Mouse (Mus musculus) forebrain, embryonic 15.5 days (tissue): ENCODE measurements around the gene Gh. TPM values are rescaled to one million over a fixed set of nuclear protein-coding genes. Genes with fewer than 3 reads are reported as not detected.
A peak's percentile ranks its signal among the peaks of the same experiment; 100 is the strongest.

ENCODE experiments used
- ATAC-seq: fragments of 200-750 bp; cut with Nextera tagmentation; replicated peaks from 2 replicates; pipeline ENCODE4 v1.8.0; 2017; ENCODE audit warnings: mild to moderate bottlenecking, moderate TSS enrichment, moderate library complexity
- H3K27ac ChIP-seq: fragments of 300-500 bp; sonication (generic); replicated peaks from 2 replicates; pipeline ENCODE4 v1.5.1; 2015; ENCODE audit warnings: mild to moderate bottlenecking, inconsistent platforms
- H3K27me3 ChIP-seq: fragments of 300-500 bp; sonication (generic); 2 replicates; pipeline ENCODE4 v1.6.1; 2015; ENCODE audit warnings: inconsistent platforms
- H3K36me3 ChIP-seq: fragments of 300-500 bp; sonication (generic); 2 replicates; pipeline ENCODE4 v1.6.1; 2015; ENCODE audit warnings: mild to moderate bottlenecking, inconsistent platforms
- H3K4me1 ChIP-seq: fragments of 300-500 bp; sonication (generic); 2 replicates; pipeline ENCODE4 v1.6.1; 2015; ENCODE audit warnings: inconsistent platforms
- H3K4me2 ChIP-seq: fragments of 300-500 bp; sonication (generic); replicated peaks from 2 replicates; pipeline ENCODE4 v1.6.1; 2015; ENCODE audit warnings: mild to moderate bottlenecking, inconsistent platforms
- H3K4me3 ChIP-seq: fragments of 300-500 bp; sonication (generic); 2 replicates; pipeline ENCODE4 v1.5.1; 2015; ENCODE audit warnings: mild to moderate bottlenecking, inconsistent platforms
- H3K9ac ChIP-seq: fragments of 300-500 bp; sonication (generic); replicated peaks from 2 replicates; pipeline ENCODE4 v1.6.1; 2015; ENCODE audit warnings: mild to moderate bottlenecking, inconsistent platforms
- H3K9me3 ChIP-seq: fragments of 300-500 bp; sonication (generic); 2 replicates; pipeline ENCODE4 v1.6.1; 2016; ENCODE audit warnings: inconsistent platforms
- WGBS: fragments of 180-500 bp; shearing (Covaris S2); methylation state at CpG from one replicate; pipeline ENCODE4 v1.1.7; 2015; ENCODE audit warnings: mixed read lengths; 5-methylcytosine and 5-hydroxymethylcytosine counted together
- polyA plus RNA-seq: library from polyadenylated mRNA; unstranded; fragments of >200 nt; fragmentation: Nextera tagmentation; extraction: Ambion mirVana; gene quantifications from 2 replicates; pipeline ENCODE4 v1.2.1, GENCODE M21; 2015

Gene Gh
- polyA plus RNA-seq, 1 experiment from 2014 or later, result not detected

DNA sequence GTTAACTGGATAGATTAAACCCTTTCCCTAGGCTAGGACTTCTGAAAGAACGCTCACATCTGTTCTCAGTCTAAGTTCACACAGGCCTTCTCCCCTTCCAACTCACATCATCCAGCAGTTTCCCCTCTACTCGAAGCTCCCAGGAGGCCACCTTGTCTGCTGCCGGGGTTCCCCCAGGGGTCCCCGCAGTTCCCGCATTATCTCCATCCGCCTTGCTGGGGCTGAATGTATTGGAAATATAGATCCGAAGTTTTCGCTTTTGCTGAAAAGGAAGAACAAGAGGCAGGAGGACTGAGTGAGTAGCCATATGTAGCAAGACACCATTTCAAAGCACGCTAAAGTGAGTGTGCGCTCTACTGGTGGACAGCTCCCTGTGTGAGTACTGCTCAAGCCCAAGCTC is 35.2 kb downstream of the Gh start:
- Histone ChIP-seq H3K36me3 (peaks cover 57% of the 10 kb centered on the region), H3K27me3 (no peaks in the 10 kb centered on the region)
- WGBS, result 92% methylated on average over 10 of the region's 10 CpGs

DNA sequence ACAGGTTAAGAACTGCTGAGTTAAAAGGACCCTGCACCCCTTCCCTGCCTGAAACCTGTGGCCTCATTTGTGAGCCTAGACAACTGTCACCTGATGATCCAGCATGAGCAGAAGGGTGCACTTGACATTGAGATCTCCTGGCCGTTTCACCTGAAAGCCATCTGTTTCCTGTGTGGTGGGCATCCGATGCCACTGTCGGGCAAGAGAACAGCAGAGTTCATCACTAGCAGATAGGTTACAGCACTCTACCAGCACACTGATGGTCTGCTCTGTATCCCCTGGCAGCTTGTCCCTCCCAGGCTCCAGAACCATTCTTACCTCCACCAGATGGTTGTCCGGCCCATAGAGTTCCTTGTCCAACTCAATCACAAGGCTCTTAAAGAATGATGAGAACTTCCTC is 36.1 kb downstream of the Gh start:
- ATAC-seq, result no peak
- Histone ChIP-seq H3K9ac (no peak overlapping the region), H3K4me3 (no peak overlapping the region), H3K4me2 (no peak overlapping the region), H3K4me1 (peaks cover 27% of the 10 kb centered on the region), H3K9me3 (no peaks in the 10 kb centered on the region), H3K27ac (no peak overlapping the region), H3K36me3 (peaks cover 66% of the 10 kb centered on the region), H3K27me3 (no peaks in the 10 kb centered on the region)
- 98% methylated on average over 4 of the region's 4 CpGs for WGBS

More for the DNA sequence above, 35.2 kb downstream of the Gh start:
- no peak for ATAC-seq
- peaks cover 36% of the 10 kb centered on the region for H3K4me1 ChIP-seq
- no peaks in the 10 kb centered on the region for H3K9me3 ChIP-seq
- no peak overlapping the region for H3K4me2 ChIP-seq
- H3K4me3 ChIP-seq, result no peak overlapping the region
- H3K27ac ChIP-seq, result no peak overlapping the region
- H3K9ac ChIP-seq, result no peak overlapping the region

DNA sequence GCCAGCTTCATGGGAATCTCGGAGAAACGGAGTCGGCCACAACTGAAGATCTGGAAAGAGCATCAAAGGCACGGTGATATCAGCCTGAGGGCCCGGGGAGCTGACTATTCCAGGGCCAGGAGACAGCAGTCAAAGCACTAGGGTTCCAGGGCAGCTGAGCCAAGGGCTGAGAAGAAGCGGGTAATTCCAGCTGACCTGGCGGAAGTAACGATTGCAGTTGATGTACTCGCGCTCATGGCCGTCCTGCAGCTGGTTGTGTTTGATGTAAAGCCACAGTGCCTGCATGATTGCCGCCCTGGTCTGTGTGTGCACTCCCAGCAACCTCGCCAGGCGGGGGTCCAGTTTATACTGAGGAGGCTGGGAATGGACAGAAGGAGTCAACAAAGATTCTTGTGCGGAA is 36.7 kb downstream of the Gh start:
- H3K4me1 ChIP-seq, result peaks cover 22% of the 10 kb centered on the region
- no peak overlapping the region for H3K27ac ChIP-seq
- no peak overlapping the region for H3K4me2 ChIP-seq
- H3K9ac ChIP-seq, result no peak overlapping the region
- no peak overlapping the region for H3K4me3 ChIP-seq
- H3K27me3 ChIP-seq, result no peaks in the 10 kb centered on the region
- no peaks in the 10 kb centered on the region for H3K9me3 ChIP-seq
- ATAC-seq, result no peak
- WGBS, result 93% methylated on average over 15 of the region's 15 CpGs
- peaks cover 67% of the 10 kb centered on the region for H3K36me3 ChIP-seq

DNA sequence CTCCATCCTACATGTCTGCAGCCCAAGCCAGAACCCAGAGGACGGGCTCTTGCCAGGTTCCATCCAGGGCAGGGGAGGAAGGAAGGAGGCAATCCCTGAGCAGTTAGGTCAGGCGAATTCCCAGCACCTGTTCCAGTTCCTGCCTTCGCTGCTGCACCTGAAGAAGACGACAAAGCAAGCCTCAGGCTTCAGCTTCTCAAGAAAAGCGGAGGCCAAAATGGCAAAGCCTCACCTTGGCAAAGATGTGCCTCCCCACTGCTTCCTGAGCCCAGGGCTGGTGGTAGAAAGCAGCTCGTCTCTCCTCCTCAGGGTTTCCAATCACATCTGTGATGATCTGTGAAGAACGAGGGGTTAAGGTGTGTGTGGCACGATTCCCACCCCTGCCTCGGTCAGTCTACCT is 37.7 kb downstream of the Gh start:
- Histone ChIP-seq H3K9ac (no peak overlapping the region), H3K4me3 (no peak overlapping the region), H3K36me3 (peaks cover 73% of the 10 kb centered on the region), H3K9me3 (no peaks in the 10 kb centered on the region), H3K4me2 (no peak overlapping the region), H3K27me3 (no peaks in the 10 kb centered on the region), H3K27ac (no peak overlapping the region), H3K4me1 (peaks cover 16% of the 10 kb centered on the region)
- WGBS, result 90% methylated on average over 9 of the region's 9 CpGs
- no peak for ATAC-seq

DNA sequence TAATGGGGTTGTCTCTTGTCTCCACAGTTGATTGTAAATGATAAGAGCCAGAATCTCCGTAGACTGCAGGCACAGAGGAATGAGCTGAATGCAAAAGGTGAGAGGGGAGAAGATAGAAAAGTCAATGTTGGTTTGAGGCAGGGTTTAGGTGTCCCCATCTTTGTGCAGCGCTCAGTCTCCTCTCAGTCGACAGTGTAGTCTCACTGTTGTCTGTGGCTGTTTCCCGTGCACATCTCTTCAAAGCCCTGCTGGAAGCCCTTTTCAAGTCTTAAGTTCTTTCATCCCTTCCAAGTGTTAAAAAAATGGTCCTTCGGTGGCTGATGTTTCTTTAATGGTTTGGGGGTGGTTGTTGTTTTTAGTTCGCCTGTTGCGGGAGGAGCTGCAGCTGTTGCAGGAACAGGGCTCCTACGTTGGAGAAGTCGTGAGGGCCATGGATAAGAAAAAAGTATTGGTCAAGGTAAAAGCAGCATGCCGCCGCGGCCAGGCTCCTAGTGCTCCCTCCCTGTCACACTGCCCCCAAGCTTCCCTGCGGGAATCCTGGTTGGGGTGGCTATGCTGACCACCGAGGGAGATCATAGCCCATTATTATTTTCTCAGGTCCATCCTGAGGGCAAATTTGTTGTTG is 40.7 kb downstream of the Gh start:
- no peak overlapping the region for H3K4me2 ChIP-seq
- no peaks in the 10 kb centered on the region for H3K9me3 ChIP-seq
- 84% methylated on average over 14 of the region's 14 CpGs for WGBS
- ATAC-seq, result no peak
- no peak overlapping the region for H3K27ac ChIP-seq
- H3K4me3 ChIP-seq, result no peak overlapping the region
- no peaks in the 10 kb centered on the region for H3K27me3 ChIP-seq
- peaks cover 68% of the 10 kb centered on the region for H3K36me3 ChIP-seq
- peaks cover 16% of the 10 kb centered on the region for H3K4me1 ChIP-seq
- H3K9ac ChIP-seq, result no peak overlapping the region

DNA sequence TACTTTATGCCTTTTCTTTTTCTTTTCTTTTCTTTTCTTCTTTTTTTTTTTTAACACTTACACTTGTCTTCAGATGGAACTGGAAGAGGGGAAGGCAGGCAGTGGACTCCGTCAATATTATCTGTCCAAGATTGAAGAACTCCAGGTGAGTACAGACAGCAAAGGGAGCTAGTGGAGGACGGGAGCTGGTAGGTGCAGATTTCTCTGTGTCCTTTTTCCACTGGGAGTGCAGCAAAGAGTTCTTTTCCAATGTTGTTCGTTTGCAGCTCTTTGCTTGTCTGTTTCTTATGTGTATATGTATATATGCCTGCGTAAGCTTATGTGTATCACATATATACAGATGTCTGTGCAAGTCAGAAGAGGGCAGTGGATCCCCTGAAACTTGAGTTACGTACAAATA is 44.9 kb downstream of the Gh start:
- Histone ChIP-seq H3K27ac (0 out of 2 replicates have a peak overlapping the region, but pooled peaks have one; percentile 82), H3K4me1 (peaks cover 25% of the 10 kb centered on the region), H3K4me3 (peak overlapping the region; percentile 92), H3K36me3 (peaks cover 49% of the 10 kb centered on the region), H3K9ac (peak overlapping the region; percentile 95), H3K4me2 (peak overlapping the region; percentile 96), H3K27me3 (no peaks in the 10 kb centered on the region), H3K9me3 (no peaks in the 10 kb centered on the region)
- ATAC-seq, result no peak
- WGBS, result 71% methylated on average over 5 of the region's 5 CpGs

DNA sequence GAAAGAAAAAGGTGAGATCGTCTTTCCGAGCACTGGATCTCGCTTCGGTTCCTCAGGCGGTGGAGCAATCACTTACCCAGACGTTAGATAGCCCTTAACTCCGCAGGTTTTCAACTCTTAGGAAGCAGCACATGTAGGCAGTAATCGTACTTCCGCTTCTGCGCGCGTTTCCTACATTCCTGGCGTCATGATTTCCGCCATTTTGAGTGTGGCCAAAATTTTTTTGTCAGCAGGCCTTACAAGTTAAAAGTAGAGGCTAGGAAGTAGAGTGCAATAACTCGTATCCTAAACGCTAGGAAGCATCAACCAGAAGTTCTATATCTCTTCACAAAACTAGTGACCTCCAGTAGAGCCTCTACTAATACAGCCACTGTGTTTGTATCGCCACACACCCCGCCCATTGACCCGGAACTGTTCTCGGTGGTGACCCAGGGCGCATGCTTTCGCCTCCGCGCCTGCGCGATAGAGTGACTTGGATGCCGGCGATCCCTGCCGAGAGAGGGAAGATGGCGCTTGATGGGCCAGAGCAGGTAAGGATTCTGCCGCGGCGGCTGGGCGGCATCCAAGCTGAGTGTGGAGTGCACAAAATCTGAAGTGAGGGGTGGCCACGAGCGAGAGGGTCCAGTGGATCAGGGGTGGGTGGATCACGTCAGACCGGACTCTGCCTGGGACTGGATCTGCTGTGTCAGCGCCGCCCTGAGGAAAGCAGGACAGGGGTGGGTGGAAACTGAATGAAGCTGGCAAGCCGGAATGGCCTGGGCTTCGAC is 45.8 kb downstream of the Gh start, which contains the start of the genes Ftsj3 and Psmc5:
TSS of gene Ftsj3 (minus strand) at position 395 of the 767 bp plus-strand sequence.
TSS of gene Psmc5 (plus strand) at position 470 of the 767 bp plus-strand sequence.
- peak within 1 kb of the TSS; percentile 82 for H3K27ac ChIP-seq
- H3K4me2 ChIP-seq, result peak within 1 kb of the TSS; percentile 96
- ATAC-seq, result peak; percentile 95
- peaks cover 25% of the 10 kb centered on the region for H3K4me1 ChIP-seq
- WGBS, result under 1% methylated on average over 42 of the region's 42 CpGs
- peak within 1 kb of the TSS; percentile 95 for H3K9ac ChIP-seq
- no peaks in the 10 kb centered on the region for H3K9me3 ChIP-seq
- no peaks in the 10 kb centered on the region for H3K27me3 ChIP-seq
- peaks cover 49% of the 10 kb centered on the region for H3K36me3 ChIP-seq
- peak within 1 kb of the TSS; percentile 92 for H3K4me3 ChIP-seq

DNA sequence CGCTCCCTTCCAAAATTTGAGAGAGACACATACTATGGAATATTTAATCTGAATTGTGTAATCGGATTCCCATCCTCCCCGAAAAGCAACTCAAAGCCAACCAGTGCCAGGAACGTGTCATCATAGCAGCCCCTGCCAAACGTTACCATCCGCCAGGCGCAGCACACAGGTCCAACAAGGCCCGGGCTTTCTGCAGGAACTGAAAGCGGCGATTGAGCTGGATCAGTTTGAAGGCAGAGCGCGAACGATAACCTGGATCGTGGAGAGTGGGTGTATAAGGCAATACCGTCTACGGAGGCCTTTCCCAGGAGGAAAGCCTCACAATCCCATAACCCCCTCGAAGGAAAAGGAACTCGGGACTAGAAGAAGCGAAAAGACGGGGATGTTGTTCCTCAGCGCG is 46.5 kb downstream of the Gh start:
- WGBS, result 2% methylated on average over 22 of the region's 22 CpGs
- peak overlapping the region; percentile 95 for H3K9ac ChIP-seq
- H3K27me3 ChIP-seq, result no peaks in the 10 kb centered on the region
- peak overlapping the region; percentile 92 for H3K4me3 ChIP-seq
- H3K27ac ChIP-seq, result peak overlapping the region; percentile 82; the same call in 1 of the 2 replicates
- H3K4me1 ChIP-seq, result peaks cover 25% of the 10 kb centered on the region
- H3K9me3 ChIP-seq, result no peaks in the 10 kb centered on the region
- H3K36me3 ChIP-seq, result peaks cover 51% of the 10 kb centered on the region
- ATAC-seq, result peak; percentile 3; the same call in 1 of the 2 replicates
- peak overlapping the region; percentile 96 for H3K4me2 ChIP-seq

DNA sequence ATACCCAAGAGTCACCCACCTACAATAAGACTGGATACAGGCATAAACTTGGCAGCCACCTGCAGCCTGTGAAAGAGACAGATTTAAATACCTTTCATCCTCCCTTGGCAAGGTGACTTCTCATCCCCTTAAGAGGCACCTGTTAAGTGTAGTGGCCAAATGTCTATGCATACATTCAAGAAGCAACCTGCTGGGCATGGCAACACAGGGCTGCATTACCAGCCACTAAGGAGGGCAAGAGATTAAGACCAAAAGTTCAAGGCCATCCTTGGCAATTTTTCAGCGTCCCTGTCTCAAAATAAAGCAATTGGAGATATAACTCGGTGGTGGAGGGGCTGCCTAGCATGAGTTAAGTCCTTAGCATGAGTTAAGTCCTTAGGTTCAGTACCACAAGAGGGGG is 46.9 kb downstream of the Gh start:
- H3K36me3 ChIP-seq, result peaks cover 55% of the 10 kb centered on the region
- peak overlapping the region; percentile 92 for H3K4me3 ChIP-seq
- peaks cover 25% of the 10 kb centered on the region for H3K4me1 ChIP-seq
- no peak; the same call in 1 of the 2 replicates for ATAC-seq
- H3K27ac ChIP-seq, result no peak overlapping the region
- WGBS, result 27% methylated on average over 2 of the region's 2 CpGs
- peak overlapping the region; percentile 95 for H3K9ac ChIP-seq
- H3K27me3 ChIP-seq, result no peaks in the 10 kb centered on the region
- no peaks in the 10 kb centered on the region for H3K9me3 ChIP-seq
- H3K4me2 ChIP-seq, result peak overlapping the region; percentile 96

Other genes with a start within 250 kb of the Gh start
- gene Taco1, start 235.8 kb downstream of the Gh start, polyA plus RNA-seq, result 7.2 and 7.3 TPM in 2 replicates
- gene Map3k3, start 217.3 kb downstream of the Gh start, polyA plus RNA-seq, result 14.2 TPM in 2 replicates
- 0.74 and 1.3 TPM in 2 replicates for gene Gm10840, start 141.0 kb downstream of the Gh start, polyA plus RNA-seq
- 222 and 233 TPM in 2 replicates for gene Limd2, start 141.0 kb downstream of the Gh start, polyA plus RNA-seq
- 30.1 and 32.2 TPM in 2 replicates for gene Strada, start 99.7 kb downstream of the Gh start, polyA plus RNA-seq
- gene Ccdc47, start 85.5 kb downstream of the Gh start, polyA plus RNA-seq, result 88.5 and 97.6 TPM in 2 replicates
- 102 and 103 TPM in 2 replicates for gene Ddx42, start 84.9 kb downstream of the Gh start, polyA plus RNA-seq
- gene Ftsj3, start 45.8 kb downstream of the Gh start, polyA plus RNA-seq, result 39.2 and 39.7 TPM in 2 replicates
- gene Psmc5, start 45.7 kb downstream of the Gh start, polyA plus RNA-seq, result 274 and 283 TPM in 2 replicates
- gene Smarcd2, start 28.9 kb downstream of the Gh start, polyA plus RNA-seq, result 12.7 and 13.2 TPM in 2 replicates
- 0.08 and 0.10 TPM in 2 replicates for gene Tcam1, start 25.2 kb downstream of the Gh start, polyA plus RNA-seq
- 0.56 and 0.77 TPM in 2 replicates for gene Cd79b, start 12.9 kb upstream of the Gh start, polyA plus RNA-seq
- gene Scn4a, start 51.4 kb upstream of the Gh start, polyA plus RNA-seq, result not detected in 2 replicates
- not detected in 2 replicates for gene Prr29, start 63.6 kb upstream of the Gh start, polyA plus RNA-seq
- gene Icam2, start 86.2 kb upstream of the Gh start, polyA plus RNA-seq, result 11.3 and 13.9 TPM in 2 replicates
- 5.5 and 6.9 TPM in 2 replicates for gene Ern1, start 186.0 kb upstream of the Gh start, polyA plus RNA-seq